8 mouse cellular contexts compared by ENCODE assay signal in the genomic region with DNA sequence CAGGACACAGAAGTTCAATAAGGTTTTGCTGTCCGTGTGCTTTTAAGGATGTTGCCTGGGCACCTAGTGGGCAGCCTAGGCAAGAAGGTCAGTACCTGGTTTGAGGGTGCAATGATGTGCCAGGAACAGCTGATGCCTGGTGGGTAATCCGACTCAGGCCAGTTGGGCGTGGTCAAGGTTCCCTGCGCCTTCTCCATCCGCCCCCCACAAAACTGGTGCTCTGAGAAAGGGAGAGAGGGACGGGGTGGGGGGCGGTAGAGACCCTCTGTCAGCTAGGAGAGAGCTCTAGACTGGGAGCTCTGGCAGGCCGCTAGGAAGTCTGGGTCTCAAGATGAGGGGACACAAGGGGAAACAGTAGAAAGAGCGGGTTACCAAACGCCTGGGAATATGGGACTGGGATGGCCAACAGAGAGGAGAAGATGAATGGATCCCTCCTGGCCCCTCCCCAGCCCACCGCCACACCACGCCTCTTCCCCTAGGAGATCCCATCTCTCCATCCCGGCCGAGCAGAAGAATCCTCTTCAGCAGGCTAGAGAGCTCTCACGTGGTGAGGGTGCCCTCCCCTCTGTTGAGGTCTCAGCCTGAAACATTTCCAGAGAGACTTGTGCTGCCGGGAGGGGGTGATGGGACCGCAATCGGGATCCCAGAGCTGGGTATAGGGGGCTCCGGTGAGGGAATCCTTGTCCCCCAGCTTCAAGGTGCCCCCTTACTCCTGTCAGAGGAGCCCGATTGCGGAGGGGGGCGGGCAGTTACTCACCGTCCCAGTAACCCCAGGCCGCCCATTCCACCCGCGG. TPM values are rescaled to one million over a fixed set of nuclear protein-coding genes. Genes with fewer than 3 reads are reported as not detected.
DNase-seq lines count a peak whose midpoint lies in the region; ATAC-seq and TF ChIP-seq lines count a peak whose summit lies in the region.
"Had no signal": no experiment of that assay in that cellular context is flagged by ENCODE, and none has a peak within 500 bp of the region (broad histone marks: within the 10 kb centered on the region; RNA-seq: fewer than 3 reads in every experiment).

No protein-coding gene starts in this region.

- peak overlapping the region; percentile 70 for H3K4me2 ChIP-seq in lung, embryonic 14.5 days
- H3K4me2 ChIP-seq in forebrain, embryonic 12.5 days: peak overlapping the region; percentile 43
- peak overlapping the region; percentile 43 for H3K4me2 ChIP-seq in intestine, embryonic 16.5 days (ENCODE audit: low read depth, low read length)
- peak overlapping the region; percentile 40 for H3K4me2 ChIP-seq in stomach, embryonic 14.5 days (replicated peaks; ENCODE audit: low read depth, low read length)

- H3K9me3 ChIP-seq in lung, embryonic 14.5 days (ENCODE audit: low read depth, low read length): no peaks in the 10 kb centered on the region
- H3K9me3 ChIP-seq in forebrain, embryonic 12.5 days: no peaks in the 10 kb centered on the region
- H3K9me3 ChIP-seq in intestine, embryonic 16.5 days (ENCODE audit: control insufficient read depth, low read length): no peaks in the 10 kb centered on the region
- no peaks in the 10 kb centered on the region for H3K9me3 ChIP-seq in stomach, embryonic 14.5 days (ENCODE audit: control insufficient read depth, low read depth, low read length)

- ATAC-seq in lung, embryonic 14.5 days (ENCODE audit: insufficient read depth): no peak
- peak; percentile 40; the same call in 1 of the 2 replicates for ATAC-seq in forebrain, embryonic 12.5 days (ENCODE audit: low FRiP score)
- ATAC-seq in intestine, embryonic 16.5 days: no peak
- ATAC-seq in stomach, embryonic 14.5 days (ENCODE audit: insufficient number of reproducible peaks, insufficient read depth, low FRiP score, low read depth): no peak

- peak overlapping the region; percentile 48 for H3K9ac ChIP-seq in lung, embryonic 14.5 days
- H3K9ac ChIP-seq in forebrain, embryonic 12.5 days: 0 out of 2 replicates have a peak overlapping the region, but pooled peaks have one; percentile 33
- peak overlapping the region; percentile 39; the same call in 1 of the 2 replicates for H3K9ac ChIP-seq in intestine, embryonic 16.5 days (ENCODE audit: low read depth, low read length)
- H3K9ac ChIP-seq in stomach, embryonic 14.5 days (replicated peaks; ENCODE audit: low read depth, low read length): 0 out of 2 replicates have a peak overlapping the region, but pooled peaks have one; percentile 3

- no peak overlapping the region for H3K27ac ChIP-seq in lung, embryonic 14.5 days (ENCODE audit: low read depth)
- no peak overlapping the region for H3K27ac ChIP-seq in forebrain, embryonic 12.5 days
- no peak overlapping the region for H3K27ac ChIP-seq in intestine, embryonic 16.5 days (ENCODE audit: low read length)
- no peak overlapping the region for H3K27ac ChIP-seq in stomach, embryonic 14.5 days (ENCODE audit: low read length)

- no peak for TF ChIP-seq CTCF in lung, embryonic 14.5 days (IDR thresholded peaks at IDR 0.05; ENCODE audit: low read depth)

- H3K27me3 ChIP-seq in lung, embryonic 14.5 days (ENCODE audit: insufficient read depth, low read length): no peaks in the 10 kb centered on the region
- peaks cover 24% of the 10 kb centered on the region for H3K27me3 ChIP-seq in forebrain, embryonic 12.5 days
- H3K27me3 ChIP-seq in intestine, embryonic 16.5 days (replicated peaks; ENCODE audit: control insufficient read depth, insufficient read depth, low read length): no peaks in the 10 kb centered on the region
- no peaks in the 10 kb centered on the region for H3K27me3 ChIP-seq in stomach, embryonic 14.5 days (ENCODE audit: control insufficient read depth, insufficient read depth, low read length)

- peaks cover 35% of the 10 kb centered on the region for H3K4me1 ChIP-seq in lung, embryonic 14.5 days (ENCODE audit: insufficient read depth)
- H3K4me1 ChIP-seq in forebrain, embryonic 12.5 days: peaks cover 49% of the 10 kb centered on the region
- peaks cover 37% of the 10 kb centered on the region for H3K4me1 ChIP-seq in intestine, embryonic 16.5 days (ENCODE audit: control insufficient read depth, insufficient read depth, low read length)
- H3K4me1 ChIP-seq in stomach, embryonic 14.5 days (ENCODE audit: control insufficient read depth, insufficient read depth, low read length): peaks cover 37% of the 10 kb centered on the region

- WGBS in lung, embryonic 14.5 days: 24% methylated on average over 26 of the region's 26 CpGs
- 12% methylated on average over 26 of the region's 26 CpGs for WGBS in forebrain, embryonic 12.5 days
- 24% methylated on average over 26 of the region's 26 CpGs for WGBS in intestine, embryonic 16.5 days
- 22% methylated on average over 26 of the region's 26 CpGs for WGBS in stomach, embryonic 14.5 days

- H3K36me3 ChIP-seq in lung, embryonic 14.5 days (ENCODE audit: insufficient read depth): peaks cover 40% of the 10 kb centered on the region
- H3K36me3 ChIP-seq in forebrain, embryonic 12.5 days (replicated peaks): no peaks in the 10 kb centered on the region
- no peaks in the 10 kb centered on the region for H3K36me3 ChIP-seq in intestine, embryonic 16.5 days (ENCODE audit: control insufficient read depth, insufficient read depth, low read length)
- peaks cover 10% of the 10 kb centered on the region; the same call in 1 of the 2 replicates for H3K36me3 ChIP-seq in stomach, embryonic 14.5 days (ENCODE audit: control insufficient read depth, insufficient read depth, low read length)

- DNase-seq in lung, embryonic 14.5 days: peak; percentile 37
- DNase-seq in lung, postnatal 36 days: no peak
- no peak for DNase-seq in ovary, postnatal 14 days (ENCODE audit: low spot score)
- DNase-seq in urinary bladder, postnatal 25 days (ENCODE audit: low spot score): no peak
- DNase-seq: thymus, postnatal 14 days had no signal

- H3K4me3 ChIP-seq in lung, embryonic 14.5 days (ENCODE audit: low read depth, low read length): peak overlapping the region; percentile 14
- H3K4me3 ChIP-seq in forebrain, embryonic 12.5 days (replicated peaks): peak overlapping the region; percentile 4; the same call in 1 of the 2 replicates
- peak overlapping the region; percentile 12 for H3K4me3 ChIP-seq in intestine, embryonic 16.5 days (ENCODE audit: low read length)
- peak overlapping the region; percentile 16; the same call in 1 of the 2 replicates for H3K4me3 ChIP-seq in stomach, embryonic 14.5 days (ENCODE audit: low read depth, low read length)

RNA-seq across cellular contexts. Expression of a gene that starts 5.5 kb away (rescaled TPM):
- polyA plus RNA-seq in lung, embryonic 14.5 days (2014; fragmentation: Nextera tagmentation; extraction: Ambion mirVana): 130 and 148 TPM in 2 replicates
- 30.6 and 39.7 TPM in 2 replicates for polyA plus RNA-seq in forebrain, embryonic 12.5 days (2016; fragmentation: Nextera tagmentation; extraction: Ambion mirVana)
- polyA plus RNA-seq in intestine, embryonic 16.5 days (2015; fragmentation: Nextera tagmentation; extraction: Ambion mirVana): 115 and 127 TPM in 2 replicates
- 143 and 145 TPM in 2 replicates for polyA plus RNA-seq in stomach, embryonic 14.5 days (2014; fragmentation: Nextera tagmentation; extraction: Ambion mirVana)

RNA-seq across cellular contexts. Expression of a gene that starts 7.2 kb away (rescaled TPM):
- 33.9 and 37.8 TPM in 2 replicates for polyA plus RNA-seq in lung, embryonic 14.5 days (2014; fragmentation: Nextera tagmentation; extraction: Ambion mirVana)
- polyA plus RNA-seq in forebrain, embryonic 12.5 days (2016; fragmentation: Nextera tagmentation; extraction: Ambion mirVana): 25.7 and 29.0 TPM in 2 replicates
- polyA plus RNA-seq in intestine, embryonic 16.5 days (2015; fragmentation: Nextera tagmentation; extraction: Ambion mirVana): 25.2 and 28.1 TPM in 2 replicates
- 32.3 and 34.2 TPM in 2 replicates for polyA plus RNA-seq in stomach, embryonic 14.5 days (2014; fragmentation: Nextera tagmentation; extraction: Ambion mirVana)

RNA-seq across cellular contexts. Expression of a gene that starts 20.7 kb away (rescaled TPM):
- polyA plus RNA-seq in lung, embryonic 14.5 days (2014; fragmentation: Nextera tagmentation; extraction: Ambion mirVana): 0.19 TPM in 1 of 2 replicates, not detected in the other
- 0.26 and 0.45 TPM in 2 replicates for polyA plus RNA-seq in forebrain, embryonic 12.5 days (2016; fragmentation: Nextera tagmentation; extraction: Ambion mirVana)
- polyA plus RNA-seq in intestine, embryonic 16.5 days (2015; fragmentation: Nextera tagmentation; extraction: Ambion mirVana): 0.26 and 0.37 TPM in 2 replicates
- 0.14 and 0.20 TPM in 2 replicates for polyA plus RNA-seq in stomach, embryonic 14.5 days (2014; fragmentation: Nextera tagmentation; extraction: Ambion mirVana)

RNA-seq across cellular contexts. Expression of a gene that starts 20.9 kb away (rescaled TPM):
- 32.1 and 40.5 TPM in 2 replicates for polyA plus RNA-seq in lung, embryonic 14.5 days (2014; fragmentation: Nextera tagmentation; extraction: Ambion mirVana)
- 29.8 and 35.1 TPM in 2 replicates for polyA plus RNA-seq in forebrain, embryonic 12.5 days (2016; fragmentation: Nextera tagmentation; extraction: Ambion mirVana)
- polyA plus RNA-seq in intestine, embryonic 16.5 days (2015; fragmentation: Nextera tagmentation; extraction: Ambion mirVana): 34.5 and 37.8 TPM in 2 replicates
- polyA plus RNA-seq in stomach, embryonic 14.5 days (2014; fragmentation: Nextera tagmentation; extraction: Ambion mirVana): 37.1 and 39.2 TPM in 2 replicates

RNA-seq across cellular contexts. Expression of a gene that starts 20.9 kb away (rescaled TPM):
- polyA plus RNA-seq in lung, embryonic 14.5 days (2014; fragmentation: Nextera tagmentation; extraction: Ambion mirVana): 9.2 and 11.7 TPM in 2 replicates
- 9.6 and 10.1 TPM in 2 replicates for polyA plus RNA-seq in forebrain, embryonic 12.5 days (2016; fragmentation: Nextera tagmentation; extraction: Ambion mirVana)
- 10.8 and 12.2 TPM in 2 replicates for polyA plus RNA-seq in intestine, embryonic 16.5 days (2015; fragmentation: Nextera tagmentation; extraction: Ambion mirVana)
- 8.1 and 10.7 TPM in 2 replicates for polyA plus RNA-seq in stomach, embryonic 14.5 days (2014; fragmentation: Nextera tagmentation; extraction: Ambion mirVana)
